Mouse (Mus musculus) testis, postnatal 10 days (tissue): Measurements from ENCODE around the gene Insrr.

Experiments
- DNase-seq: peaks from one replicate; pipeline ENCODE4 v3.0.0; 2021; ENCODE audit warnings: low spot score

Insrr gene

GRCm38 (mm10) chr3:87796736-87797334 is at the start of gene Insrr:
TSS of gene Insrr (plus strand) at chr3:87796951.
- peak; percentile 69 for DNase-seq

- peak; percentile 67 for DNase-seq
These were observed 48.3 kb upstream of the Insrr start, which contains the start of gene Lrrc71 for GRCm38 (mm10) chr3:87748431-87748830. TSS of gene Lrrc71 (minus strand) at chr3:87748625.

DNA sequence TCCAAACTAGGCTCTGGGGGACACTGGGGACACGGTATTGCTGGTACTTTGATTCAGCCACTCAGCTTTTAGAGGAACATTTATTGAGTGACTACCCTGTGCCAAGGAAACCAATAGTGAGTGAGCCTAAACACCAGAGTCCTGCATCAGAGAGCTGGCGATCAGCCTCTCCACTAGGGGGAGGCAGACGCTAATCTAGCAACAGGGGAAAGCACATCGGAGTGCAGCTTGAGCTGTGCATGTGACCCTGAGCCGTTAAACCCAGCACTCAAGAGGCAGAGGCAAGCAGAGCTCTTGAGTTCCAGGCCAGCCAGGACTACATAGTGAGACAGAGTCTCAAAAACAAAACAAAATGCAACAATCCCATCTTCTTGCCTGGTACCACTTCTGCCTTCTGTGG is 47.7 kb upstream of the Insrr start:
- no peak for DNase-seq

DNA sequence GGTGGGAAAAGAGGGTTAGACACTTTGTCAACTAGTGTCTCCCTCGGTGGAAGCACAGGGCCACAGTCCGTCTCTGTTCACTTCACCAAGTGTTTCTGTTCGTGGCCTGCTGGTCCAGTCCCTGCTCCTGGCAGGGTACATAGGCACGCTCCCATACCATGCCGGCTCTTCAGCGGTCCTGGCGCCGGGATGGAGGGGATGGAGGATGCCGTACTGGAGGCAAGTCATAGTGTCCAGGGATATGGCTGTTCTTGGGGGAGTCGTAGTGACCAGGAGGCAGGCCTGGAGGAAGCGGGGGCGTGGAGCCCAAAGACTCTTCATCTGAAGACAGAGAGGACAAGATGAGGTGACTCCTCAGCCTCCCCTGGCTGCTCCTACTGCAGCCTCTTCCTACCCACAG is 46.8 kb upstream of the Insrr start:
- no peak for DNase-seq

DNA sequence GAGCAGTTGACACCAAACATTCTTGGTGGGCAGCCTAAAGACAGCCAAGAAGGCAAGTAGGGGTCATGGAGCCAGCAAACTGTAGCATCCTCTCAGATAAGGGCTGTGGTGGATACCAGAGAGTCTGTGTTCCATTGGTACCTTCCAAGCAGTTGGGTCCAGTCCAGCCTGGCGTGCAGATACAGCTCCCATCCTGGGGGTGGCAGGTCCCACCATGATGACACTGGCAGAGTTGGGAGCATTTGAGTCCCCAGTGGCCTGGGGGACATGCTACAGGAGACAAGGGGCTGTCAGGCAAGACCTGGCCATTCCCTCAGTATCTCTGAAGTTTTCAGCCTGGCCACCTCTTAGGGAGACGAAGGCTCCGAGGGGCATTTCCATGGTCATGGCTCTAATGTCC is 44.2 kb upstream of the Insrr start:
- DNase-seq, result no peak

GRCm38 (mm10) chr3:87753829-87754228 is 42.9 kb upstream of the Insrr start:
- DNase-seq, result no peak

- peak; percentile 95 for DNase-seq
These were observed 40.8 kb upstream of the Insrr start for GRCm38 (mm10) chr3:87755964-87756363.

DNA sequence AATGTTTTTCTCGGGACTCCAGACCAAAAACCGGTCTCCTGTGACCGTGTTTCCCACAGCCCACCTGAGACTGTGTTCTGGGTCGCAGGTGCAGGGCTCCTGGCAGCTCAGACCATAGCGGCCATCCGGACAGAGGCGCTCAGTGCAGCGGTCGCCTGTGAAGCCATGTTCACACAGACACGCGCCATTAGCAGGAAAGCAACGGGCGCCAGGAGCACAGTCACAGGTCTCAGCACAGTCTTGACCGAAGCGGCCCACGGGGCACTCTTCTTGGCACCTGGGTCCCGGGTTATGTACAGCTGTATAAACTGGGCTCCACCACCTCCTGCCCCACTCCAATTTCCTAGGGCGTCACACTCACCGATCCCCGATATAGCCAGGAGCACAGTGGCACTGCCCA is 40.3 kb upstream of the Insrr start:
- DNase-seq, result no peak

- no peak for DNase-seq
These were observed 38.1 kb upstream of the Insrr start for GRCm38 (mm10) chr3:87758641-87759040.

DNA sequence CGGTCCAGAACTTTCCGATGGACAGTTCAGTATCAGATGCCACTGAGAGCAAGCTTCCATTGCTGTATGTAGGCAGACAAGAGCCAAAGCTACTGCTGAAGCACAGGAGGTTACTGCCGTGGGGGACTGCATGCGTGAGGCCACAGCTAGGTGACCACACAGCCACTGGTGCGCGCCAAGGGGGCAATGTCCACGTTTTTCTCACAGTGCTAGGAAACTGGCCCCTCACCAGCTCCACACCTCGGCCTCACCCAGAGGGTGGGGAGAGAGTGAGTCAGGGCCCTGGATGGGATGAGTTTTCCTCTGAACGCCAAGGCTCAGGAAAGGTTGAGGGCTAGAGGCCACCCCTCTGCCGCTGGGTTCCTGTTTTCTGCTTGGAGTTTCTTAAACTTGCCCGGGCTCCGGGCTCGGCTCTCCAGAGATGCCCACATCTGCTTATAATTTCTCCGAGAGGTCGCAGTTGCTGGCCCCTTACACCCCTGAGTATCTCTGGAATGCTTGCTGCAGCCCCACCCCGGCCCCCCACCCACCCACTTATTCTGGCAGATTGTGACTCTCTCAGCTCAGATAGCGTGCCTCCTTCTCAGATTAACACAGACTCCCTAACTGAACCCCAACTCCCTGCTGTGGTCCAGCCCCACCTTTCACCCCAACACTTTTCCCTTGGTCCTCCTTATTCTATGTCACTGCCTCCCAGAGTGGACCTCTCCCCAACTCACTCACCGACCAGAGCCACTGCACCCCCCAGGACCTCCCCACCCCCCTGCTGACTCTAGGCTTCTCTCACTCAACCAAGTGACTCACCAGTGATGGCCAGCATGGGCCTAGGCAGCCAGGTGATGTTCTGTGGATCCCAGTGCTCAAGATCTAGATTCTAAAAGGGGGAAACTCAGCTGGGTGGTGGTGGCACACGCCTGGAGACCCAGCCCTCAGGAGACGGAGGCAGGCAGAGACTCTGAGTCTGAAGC is 35.1 kb upstream of the Insrr start:
- no peak for DNase-seq

- DNase-seq, result no peak
These were observed 33.5 kb upstream of the Insrr start for GRCm38 (mm10) chr3:87763202-87763601.

DNA sequence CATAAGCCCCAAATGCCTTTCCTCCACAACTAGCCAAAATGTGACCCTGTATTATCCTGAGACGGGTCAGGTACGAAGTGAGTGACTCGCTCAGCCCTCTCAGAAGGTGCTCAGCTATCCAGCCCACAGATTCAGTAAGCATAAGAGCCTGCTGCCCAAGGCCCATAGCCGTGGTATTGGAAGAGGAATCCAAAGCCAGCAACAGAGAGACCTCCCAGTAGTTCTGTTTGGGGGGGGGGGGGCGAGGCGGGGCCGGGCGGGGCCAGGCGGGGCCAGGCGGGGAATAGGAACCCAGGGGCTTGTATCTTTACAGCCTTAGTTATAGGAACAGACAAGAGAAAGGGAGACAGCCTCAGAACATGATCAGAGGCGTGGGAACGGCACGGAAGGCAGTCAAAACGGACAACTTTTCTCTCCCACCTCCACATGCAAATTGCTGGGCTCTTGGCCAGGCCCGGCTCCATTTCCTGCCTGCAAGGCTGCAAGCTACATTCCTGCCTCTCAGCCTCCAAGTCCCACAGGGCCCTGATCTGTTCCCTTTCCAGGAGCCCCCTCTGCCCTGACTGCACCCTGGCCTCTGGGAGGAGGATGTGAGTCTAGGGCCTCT is 33.0 kb upstream of the Insrr start:
- peak; percentile 85 for DNase-seq

DNA sequence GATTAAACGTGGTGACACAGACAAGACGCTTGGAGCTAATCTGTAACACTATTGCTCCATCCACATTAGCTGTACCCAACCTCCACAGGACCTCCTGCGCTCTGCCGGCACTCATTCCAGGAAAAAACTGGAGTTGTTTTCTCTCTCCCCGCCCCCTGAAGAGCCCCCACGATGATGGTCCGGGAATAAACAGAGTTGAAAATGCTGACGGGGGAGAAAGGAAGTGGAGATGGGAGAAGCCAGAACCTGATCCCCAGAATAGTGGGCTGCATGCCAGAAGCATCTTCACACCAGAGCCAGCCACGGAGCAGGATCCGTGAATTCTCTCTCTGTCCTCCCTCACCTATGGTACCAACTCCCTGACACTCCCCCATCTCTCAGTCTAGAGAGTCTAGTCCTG is 32.2 kb upstream of the Insrr start:
- DNase-seq, result peak; percentile 68

DNA sequence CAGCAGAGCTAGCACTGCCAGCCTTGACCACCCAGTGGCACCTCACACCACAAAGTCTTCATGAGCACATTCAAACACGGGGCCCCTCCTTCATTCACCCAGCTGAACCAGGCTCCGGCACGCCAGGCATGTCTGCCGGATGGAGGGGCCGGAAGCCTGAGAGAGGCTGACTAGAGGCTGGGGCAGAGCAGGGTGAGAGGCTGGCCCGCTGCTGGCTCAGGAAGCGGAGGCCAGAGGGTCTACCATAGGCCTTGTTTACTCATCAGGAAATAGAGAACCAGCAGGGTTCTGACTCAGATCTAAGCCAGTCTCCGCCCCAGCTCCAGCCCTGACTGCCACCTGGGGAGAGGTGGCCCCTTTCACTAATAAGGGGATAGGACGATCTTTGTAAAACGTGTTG is 31.7 kb upstream of the Insrr start:
- DNase-seq, result no peak

DNA sequence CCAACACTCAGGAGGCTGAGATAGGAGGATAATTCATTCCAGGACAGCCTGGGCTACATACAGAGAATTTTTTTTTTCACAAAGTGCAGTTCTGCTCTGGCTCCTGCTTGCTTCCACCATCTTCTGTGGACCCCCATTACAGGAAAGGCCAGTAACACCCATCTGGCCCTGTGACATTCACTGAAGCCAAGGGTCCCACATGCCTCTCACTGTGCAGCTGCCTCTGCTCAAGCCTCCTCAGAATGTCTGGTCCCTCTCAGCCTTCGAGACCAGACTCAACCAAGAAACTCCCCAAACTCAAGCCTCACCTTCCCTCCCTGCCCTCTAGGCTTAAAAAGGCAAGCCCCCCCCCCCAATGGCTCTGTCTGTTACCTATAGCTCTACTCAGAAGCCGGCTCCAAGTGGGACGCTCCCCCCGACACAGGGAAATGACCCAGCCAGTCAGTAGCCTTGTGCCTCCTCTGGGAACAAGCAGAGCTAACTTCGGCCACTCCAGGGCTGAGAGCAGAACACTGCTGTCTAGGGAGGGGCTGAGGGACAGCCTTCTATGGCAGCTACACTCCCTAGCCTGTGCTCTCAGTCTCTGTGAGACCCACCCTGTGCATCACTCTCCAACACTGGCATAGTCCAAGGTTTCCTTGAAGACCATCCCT is 31.0 kb upstream of the Insrr start:
- no peak for DNase-seq

DNA sequence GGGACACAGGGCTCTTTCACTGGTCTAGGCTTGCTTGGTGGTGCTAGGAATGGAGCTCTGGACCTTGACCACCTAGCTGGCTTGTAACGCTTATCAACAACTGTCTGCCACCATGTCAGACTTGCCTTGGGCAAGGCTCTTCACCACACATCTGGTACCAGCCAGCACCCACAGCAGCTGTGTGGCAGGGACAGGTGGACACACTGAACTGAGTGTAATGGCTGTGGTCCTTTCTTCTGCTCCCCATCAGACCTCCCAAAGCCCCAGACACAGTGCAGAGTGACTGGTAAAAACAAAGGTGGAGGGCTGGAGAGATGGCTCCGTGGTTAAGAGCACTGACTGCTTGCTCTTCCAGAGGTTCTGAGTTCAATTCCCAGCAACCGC is 30.5 kb upstream of the Insrr start:
- DNase-seq, result no peak

- no peak for DNase-seq
These were observed 29.0 kb upstream of the Insrr start for GRCm38 (mm10) chr3:87767764-87768163.

DNA sequence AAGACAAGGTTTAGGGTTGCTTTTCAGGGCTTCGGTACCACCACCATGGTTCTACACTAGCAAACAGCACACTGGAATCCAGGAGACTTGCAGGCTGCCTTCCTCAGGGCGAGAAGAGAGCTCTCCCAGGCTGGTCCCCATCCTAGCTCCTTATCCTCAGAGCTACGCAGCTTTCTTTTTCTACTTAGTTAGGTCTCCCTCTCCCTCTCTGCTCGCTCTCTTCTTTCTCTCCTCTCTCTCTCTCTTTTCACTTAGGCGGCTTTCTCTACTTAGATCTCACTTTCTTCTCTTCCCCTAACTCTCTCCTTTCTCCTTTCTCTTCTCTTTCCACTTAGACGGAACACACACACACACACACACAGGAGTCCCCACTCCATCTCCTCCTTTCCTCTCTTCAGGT is 28.3 kb upstream of the Insrr start:
- no peak for DNase-seq

DNA sequence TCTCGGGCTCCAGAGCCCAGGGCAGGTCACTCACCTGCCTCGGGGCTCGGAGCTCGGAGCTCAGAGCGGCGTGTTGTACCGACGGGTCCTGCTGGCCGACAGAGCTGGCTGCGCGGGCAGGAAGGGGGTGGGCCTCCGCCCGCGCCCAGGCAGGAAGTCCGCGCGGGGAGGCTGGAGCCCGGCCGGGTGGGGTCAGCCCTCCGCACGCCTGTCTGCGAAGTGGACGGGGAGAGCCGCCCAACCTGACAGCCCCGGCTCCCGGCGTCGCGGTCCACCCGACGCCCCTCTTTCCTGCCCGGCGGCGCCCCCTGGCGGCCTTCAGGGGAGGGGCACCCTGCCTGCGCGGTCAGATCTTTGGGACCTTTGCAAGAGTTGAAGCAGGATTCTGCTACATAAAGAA is 27.9 kb upstream of the Insrr start:
- peak; percentile 93 for DNase-seq

GRCm38 (mm10) chr3:87769506-87769905 is 27.2 kb upstream of the Insrr start:
- DNase-seq, result no peak

- no peak for DNase-seq
These were observed 26.5 kb upstream of the Insrr start for GRCm38 (mm10) chr3:87770280-87770679.

DNA sequence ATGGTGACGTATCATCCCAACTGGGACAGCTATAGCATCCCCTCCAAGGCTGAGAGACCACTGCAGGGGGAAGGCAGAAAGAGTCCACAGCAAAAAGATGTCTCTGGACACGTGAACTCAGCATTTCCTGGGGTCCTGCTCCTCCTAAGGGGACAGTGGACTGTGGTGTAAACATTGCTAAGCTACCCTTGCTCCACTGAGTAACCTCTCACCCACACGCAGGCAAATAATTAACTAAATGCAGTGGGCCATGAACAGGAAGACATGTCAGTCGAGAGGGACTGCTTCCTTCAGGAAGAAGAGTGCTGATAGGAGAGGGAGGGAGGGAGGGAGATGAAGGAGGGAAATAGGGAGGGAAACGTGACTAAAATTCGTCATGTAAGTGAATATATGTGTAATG is 25.7 kb upstream of the Insrr start:
- no peak for DNase-seq

- no peak for DNase-seq
These were observed 18.5 kb upstream of the Insrr start for GRCm38 (mm10) chr3:87778283-87778682.
